Mouse (Mus musculus): ENCODE data around the gene Mapkap1.

GRCm38 (mm10) chr2:34623181-34623580 lies 216.6 kb downstream of the Mapkap1 start:
- no peak for TF ChIP-seq CTCF (IDR thresholded peaks at IDR 0.05; ENCODE audit: low read depth)
- no peak for TF ChIP-seq EP300 (IDR thresholded peaks at IDR 0.05; ENCODE audit: low read depth)

Data from liver, embryonic 14.5 days (tissue).